Mouse (Mus musculus): ENCODE results near the gene Mrpl11.

DNA sequence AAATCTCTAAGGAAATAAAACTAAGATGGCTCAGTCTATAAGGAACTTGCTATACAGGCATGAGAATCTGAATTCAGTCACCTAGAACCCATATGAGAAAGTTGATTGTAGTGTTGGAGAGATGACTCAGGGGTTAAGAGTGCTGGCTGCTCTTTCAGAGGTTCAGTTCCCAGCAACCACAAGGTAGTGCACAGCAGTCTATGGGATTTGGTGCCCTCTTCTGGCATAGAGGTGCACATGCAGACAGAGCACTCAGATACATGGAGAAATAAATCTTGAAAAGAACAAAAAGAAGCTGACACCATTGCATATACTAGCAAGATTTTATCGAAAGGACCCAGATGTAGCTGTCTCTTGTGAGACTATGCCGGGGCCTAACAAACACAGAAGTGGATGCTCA, 6.3 kb downstream of the Mrpl11 start:
- no peak for TF ChIP-seq POLR2A (IDR thresholded peaks at IDR 0.05; ENCODE audit: control insufficient read depth, extremely low read depth, insufficient read depth, low read length, poor library complexity)
- no peak for TF ChIP-seq CTCF (IDR thresholded peaks at IDR 0.05; ENCODE audit: borderline replicate concordance, control insufficient read depth, extremely low read depth, insufficient read depth, low read length, poor library complexity)

Measured in thymus, adult 2 months (tissue).